Mouse (Mus musculus) stomach, postnatal 0 days (tissue): ENCODE measurements around the gene Evi2b.

Experiments used
- CTCF ChIP-seq: IDR thresholded peaks from 2 replicates; pipeline ENCODE4 v1.5.1; 2016; ENCODE audit warnings: antibody characterized with exemption, low read depth, mild to moderate bottlenecking, moderate library complexity
- EP300 ChIP-seq: optimal IDR thresholded peaks from 2 replicates; pipeline ENCODE3; 2016; ENCODE audit warnings: antibody characterized with exemption

DNA sequence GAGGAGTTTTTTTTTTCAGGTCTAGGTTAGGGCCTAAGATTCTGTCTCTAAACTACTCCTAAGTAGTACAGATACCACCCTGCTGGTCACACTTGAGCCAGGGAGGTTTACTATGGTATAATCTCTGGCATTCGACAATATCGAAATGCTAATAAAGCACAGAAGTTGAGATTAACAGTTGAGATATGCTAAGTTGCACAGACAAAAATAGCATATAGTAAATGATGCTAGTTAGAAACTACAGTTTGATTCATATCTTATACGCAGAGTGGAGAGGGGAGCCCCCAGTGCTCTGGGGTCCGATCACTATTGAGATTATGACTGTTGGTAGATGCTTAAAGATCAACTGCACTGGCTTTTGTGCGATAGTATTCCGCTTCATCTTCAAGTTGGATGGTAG is 5.7 kb upstream of the Evi2b start:
- no peak for TF ChIP-seq CTCF
- TF ChIP-seq EP300, result no peak
